Mouse (Mus musculus) heart, adult 2 months (tissue): ENCODE results near the gene Wipf3.

Experiments used
- CTCF ChIP-seq: fragments of 200-600 bp; IDR thresholded peaks from 2 replicates; pipeline ENCODE4 v1.8.1; 2022; ENCODE audit warnings: antibody characterized with exemption, mild to moderate bottlenecking, moderate library complexity
- POLR2A ChIP-seq: fragments of 200-500 bp; IDR thresholded peaks from 2 replicates; pipeline ENCODE4 v1.6.1; 2011; ENCODE audit warnings: mild to moderate bottlenecking, low read depth, low read length, control low read depth; ENCODE audit not compliant: insufficient read depth

- TF ChIP-seq POLR2A = no peak
- no peak for TF ChIP-seq CTCF
Observed at GRCm38 (mm10) chr6:54444086-54444485, 14.7 kb downstream of the Wipf3 start.
